Mouse (Mus musculus): ENCODE measurements around the gene Foxg1.

Gene Foxg1

GRCm38 (mm10) chr12:49417963-49418362 lies 35.5 kb downstream of the Foxg1 start:
- DNase-seq (ENCODE audit: low spot score), result no peak
